Mouse (Mus musculus) MEL-GATA-1-ER (cell line): ENCODE results near the gene Gli2.

Experiments used
- DNase-seq: peaks from one replicate; pipeline ENCODE4 v3.0.0-alpha.2; 2012; ENCODE audit warnings: low read depth; ENCODE audit errors: extremely low read depth

The Gli2 gene

DNA sequence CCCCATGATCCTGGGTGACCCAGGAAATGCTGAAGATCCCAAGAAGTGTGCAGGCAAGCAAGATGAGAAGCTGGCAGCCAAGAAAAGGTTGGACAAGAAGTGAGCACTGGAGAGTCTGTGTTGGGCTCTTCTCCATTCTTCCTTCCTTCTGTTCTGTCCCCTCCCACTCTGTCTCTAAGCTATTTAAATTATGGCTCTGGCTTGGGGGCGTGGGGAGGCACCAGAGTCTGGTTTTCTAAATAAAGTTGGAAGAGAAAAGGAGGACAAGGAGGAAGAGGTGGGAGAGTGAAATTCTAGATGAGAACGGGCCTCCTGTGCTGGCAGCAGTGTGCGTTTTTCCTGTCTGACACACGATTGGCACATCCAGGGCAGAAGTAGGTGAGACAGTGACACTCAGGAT lies 243.1 kb downstream of the Gli2 start:
- DNase-seq: no peak

DNA sequence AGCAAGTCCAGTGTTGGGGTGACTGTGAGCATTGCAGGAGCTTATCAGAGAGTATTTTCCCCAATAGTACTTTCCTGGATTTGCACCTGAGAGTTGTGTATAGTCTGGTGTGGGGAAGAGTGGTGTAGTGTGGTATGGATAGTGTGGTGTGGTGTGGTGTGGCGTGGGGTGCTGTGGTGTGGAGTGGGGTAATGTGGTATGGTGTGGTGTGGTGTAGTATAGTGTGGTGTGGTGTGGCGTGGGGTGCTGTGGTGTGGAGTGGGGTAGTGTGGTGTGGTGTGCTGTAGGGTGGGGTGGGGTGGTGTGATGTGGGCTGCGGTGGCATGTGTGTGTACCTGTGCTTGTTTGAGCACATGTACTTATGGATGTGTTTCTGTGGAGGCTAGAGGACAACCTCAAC lies 246.7 kb downstream of the Gli2 start:
- no peak for DNase-seq

DNA sequence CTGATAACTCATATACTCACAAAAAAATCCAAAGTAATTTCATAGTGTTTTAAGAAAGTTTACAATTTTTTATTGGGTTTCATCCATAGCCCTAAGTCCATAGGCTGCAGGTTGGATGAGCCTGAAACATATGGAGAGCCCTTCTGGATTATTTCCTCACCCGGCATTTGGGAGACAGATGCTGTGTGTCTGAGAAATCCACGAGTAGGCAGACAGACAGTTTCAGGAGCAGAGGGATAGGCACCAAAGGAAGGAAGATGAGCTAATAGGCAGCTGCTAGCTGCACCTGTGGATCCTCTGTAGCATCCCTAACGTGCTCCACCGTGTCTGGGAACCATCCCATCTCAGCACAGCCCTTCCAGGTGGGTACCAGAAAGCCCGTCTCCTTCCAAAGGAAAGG lies 251.3 kb downstream of the Gli2 start:
- DNase-seq: no peak

- DNase-seq: no peak
These were observed 253.9 kb downstream of the Gli2 start for GRCm38 (mm10) chr1:118799322-118800116.

DNA sequence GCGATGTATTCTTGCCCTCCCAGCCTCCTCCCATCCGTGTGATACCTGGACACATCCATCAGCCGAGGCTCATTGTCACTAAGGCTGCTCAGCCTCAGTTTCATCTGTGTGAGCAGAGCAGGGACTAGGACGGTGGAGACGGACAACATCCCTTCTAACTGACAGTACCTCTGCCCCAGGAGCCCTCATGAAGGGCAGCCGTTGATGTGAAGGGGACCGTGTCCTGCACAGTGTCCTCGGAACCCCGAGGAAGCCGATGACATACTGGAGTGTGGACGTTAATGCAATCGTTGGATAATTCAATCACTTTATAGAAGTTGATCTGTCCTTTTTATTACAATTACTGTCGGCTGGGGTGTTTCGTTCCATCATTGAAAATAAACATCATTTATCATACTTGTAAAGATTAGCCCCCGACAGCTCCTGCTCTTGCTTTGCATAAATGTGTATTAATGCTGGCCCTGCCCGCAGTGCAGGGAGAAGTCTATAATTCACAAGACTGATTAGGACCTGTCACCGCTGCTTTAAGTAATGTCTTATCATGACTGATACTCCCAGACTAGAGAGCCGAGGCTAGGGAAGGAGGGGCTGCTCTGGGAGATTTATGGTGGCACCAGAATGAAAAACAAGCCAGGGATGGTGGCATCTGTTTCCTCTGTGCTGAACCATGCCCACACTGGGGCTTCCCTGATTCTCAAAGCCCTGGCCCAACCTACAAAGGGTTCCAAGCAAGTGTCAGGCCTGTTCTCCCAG lies 257.8 kb downstream of the Gli2 start:
- no peak for DNase-seq

GRCm38 (mm10) chr1:118789871-118790270 lies 263.5 kb downstream of the Gli2 start:
- no peak for DNase-seq

DNA sequence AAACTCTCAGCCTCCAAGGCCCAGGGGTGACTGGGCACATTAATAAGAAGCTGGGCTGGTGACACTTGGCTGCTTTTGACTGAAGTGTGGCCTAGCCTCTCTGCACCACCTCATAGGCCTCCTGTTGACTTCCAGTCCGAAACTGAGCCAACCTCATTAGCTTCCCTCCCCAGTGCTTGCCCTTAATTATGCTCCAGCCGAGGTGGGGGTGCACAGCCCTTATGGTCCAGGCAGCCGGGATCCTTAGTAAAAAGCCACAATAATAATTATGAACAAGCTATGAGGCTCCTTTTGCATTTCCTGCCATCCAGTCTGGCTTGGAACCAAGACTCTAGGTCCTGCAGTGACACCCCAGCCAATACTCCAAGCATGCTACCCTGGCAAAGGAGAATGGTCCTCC lies 264.0 kb downstream of the Gli2 start:
- no peak for DNase-seq

DNA sequence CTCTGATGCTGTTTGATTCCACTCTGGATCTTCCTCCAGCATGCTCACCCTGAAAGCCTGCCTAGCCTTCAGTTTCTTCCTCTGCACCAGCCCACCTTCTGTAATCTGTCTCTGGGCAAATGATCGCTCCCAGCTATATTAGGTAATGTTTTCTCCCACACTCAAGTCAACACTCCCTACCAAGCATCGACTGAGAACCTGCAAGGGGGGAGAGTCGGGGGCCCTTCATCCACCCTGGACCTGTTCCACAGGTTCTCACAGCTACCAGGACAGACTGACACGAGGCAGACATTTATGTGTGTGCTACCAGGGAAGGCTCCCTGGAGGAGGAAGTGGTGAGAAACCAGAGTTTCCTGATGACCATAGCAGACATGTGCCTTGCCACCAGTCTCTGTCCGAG lies 264.6 kb downstream of the Gli2 start:
- no peak for DNase-seq

GRCm38 (mm10) chr1:118787486-118787885 lies 265.9 kb downstream of the Gli2 start:
- no peak for DNase-seq
